Mouse (Mus musculus): ENCODE results near the gene Dusp3.

DNA sequence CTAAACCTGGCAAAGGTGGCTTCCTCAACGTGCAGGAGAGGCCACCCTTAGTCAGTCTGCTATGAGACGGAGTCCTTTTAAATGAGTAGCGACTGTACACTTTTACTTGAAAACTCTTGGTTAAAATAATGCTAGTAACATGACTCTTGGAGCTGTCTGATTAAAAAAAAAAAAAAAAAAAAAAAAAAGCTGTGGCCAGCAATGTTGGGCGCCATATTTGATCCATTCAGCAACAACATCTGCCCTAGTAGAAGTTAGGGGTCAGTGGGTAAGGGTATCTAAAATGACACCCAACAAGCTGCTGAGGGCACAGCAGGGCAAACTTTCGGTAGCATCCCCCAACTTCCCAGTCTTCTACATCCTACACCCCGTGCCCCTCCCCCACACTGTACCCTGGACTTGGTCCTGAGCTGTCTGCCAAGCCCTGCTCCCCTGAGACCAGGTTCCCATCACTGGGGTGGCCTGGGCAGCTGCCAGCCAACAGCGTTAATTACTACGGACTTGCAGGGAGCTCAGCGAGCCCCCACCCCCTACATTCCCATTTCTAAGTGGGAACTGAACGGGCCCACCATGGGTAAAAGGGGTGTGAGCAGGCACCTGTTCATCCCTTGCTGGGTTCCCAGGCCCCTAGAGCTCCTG lies 59.7 kb downstream of the Dusp3 start:
- no peak for TF ChIP-seq POLR2A (IDR thresholded peaks at IDR 0.05; ENCODE audit: insufficient read depth, low read length)
- TF ChIP-seq CTCF (IDR thresholded peaks at IDR 0.05; ENCODE audit: low read depth, low read length): no peak
